Mouse (Mus musculus) CD8-positive naive resting alpha-beta T cell, adult 57 days (primary cell): ENCODE results near the gene Gm8334. TPM values are rescaled to one million over a fixed set of nuclear protein-coding genes. Genes with fewer than 3 reads are reported as not detected.

ENCODE experiments used
- total RNA-seq: library from RNA; stranded (reverse); gene quantifications from one replicate; pipeline ENCODE4 v1.2.4, GENCODE M21; 2023

Gene Gm8334
- total RNA-seq, result not detected

GRCm38 (mm10) chrX:148615053-148615452 lies at the start of gene Gm8334:
TSS of gene Gm8334 (minus strand) at chrX:148615153.

GRCm38 (mm10) chrX:148663298-148663697 lies 48.3 kb upstream of the Gm8334 start, which contains the start of gene Gm15127:
TSS of gene Gm15127 (plus strand) at chrX:148663598.

Other genes with a start within 250 kb of the Gm8334 start
- gene Gm15114, start 126.2 kb downstream of the Gm8334 start, total RNA-seq, result not detected
- gene Gm15127, start 48.4 kb upstream of the Gm8334 start, total RNA-seq, result not detected
- not detected for gene Luzp4, start 242.5 kb upstream of the Gm8334 start, total RNA-seq